Mouse (Mus musculus) cerebellum, adult 11 months (tissue): ENCODE results near the gene Zfp229.
"Not testable (repeated sequence)": the region's sequence is repeated elsewhere in the genome, so short reads cannot be mapped to it uniquely, and the experiment has no call there.

Source experiments
- DNase-seq: peaks from one replicate; pipeline ENCODE4 v3.0.0; 2022

Gene Zfp229

DNA sequence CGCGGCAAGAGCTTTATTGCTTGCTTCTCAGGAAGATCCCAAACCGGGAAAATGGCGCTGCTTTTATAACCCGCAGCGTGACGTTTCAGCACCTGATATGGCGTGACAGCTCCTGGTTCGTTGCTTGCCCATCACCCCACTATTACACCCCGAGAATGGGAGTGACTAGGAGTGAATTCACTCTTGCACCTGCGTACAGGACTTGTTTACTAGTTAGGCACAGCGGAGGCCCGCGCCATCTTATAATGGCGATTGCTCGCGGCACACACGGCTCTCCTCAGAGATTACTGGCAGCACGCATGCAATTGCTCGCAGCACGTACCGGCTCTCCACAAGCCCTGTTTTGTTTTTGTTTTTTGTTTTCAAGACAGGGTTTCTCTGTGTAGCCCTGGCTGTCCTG is at the start of gene Zfp229:
TSS of gene Zfp229 (plus strand) at position 301 of the 400 bp plus-strand sequence.
- DNase-seq, result not testable (repeated sequence)

DNA sequence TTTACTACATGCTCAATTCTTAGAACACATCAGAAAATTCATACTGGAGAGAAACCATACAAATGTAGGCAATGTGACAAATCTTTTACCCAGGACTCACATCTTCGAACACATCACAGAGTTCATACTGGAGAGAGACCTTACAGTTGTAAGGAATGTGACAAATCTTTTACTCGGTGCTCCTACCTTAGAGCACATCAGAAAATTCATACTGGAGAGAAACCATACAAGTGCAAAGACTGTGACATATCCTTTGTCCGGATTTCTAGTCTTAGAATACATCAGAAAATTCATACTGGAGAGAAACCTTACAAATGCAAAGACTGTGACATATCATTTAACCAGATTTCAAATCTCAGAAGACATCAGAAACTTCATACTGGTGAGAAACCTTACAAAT is 39.0 kb upstream of the Zfp229 start, which contains the start of gene Gm10226:
TSS of gene Gm10226 (plus strand) at position 301 of the 400 bp plus-strand sequence.
- DNase-seq, result no peak

DNA sequence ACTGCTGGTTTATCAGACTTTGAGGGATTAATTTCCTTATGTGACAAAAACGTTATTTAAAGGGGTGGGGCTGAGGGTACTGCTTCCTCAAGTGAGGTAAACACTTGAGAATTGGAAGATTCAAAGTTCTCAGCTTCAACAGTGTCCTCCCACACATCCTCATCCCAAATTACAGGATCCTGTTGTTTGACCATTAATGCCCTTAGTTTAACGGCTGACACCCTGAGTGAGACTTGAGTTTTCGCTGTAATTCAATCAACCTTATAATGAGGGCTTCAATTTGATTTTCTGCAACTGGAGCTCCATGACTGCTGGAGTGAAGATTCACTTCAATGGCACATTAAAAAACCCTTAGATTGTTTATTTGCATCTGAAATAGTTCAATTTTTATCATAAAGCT is 37.3 kb upstream of the Zfp229 start:
- DNase-seq, result no peak

DNA sequence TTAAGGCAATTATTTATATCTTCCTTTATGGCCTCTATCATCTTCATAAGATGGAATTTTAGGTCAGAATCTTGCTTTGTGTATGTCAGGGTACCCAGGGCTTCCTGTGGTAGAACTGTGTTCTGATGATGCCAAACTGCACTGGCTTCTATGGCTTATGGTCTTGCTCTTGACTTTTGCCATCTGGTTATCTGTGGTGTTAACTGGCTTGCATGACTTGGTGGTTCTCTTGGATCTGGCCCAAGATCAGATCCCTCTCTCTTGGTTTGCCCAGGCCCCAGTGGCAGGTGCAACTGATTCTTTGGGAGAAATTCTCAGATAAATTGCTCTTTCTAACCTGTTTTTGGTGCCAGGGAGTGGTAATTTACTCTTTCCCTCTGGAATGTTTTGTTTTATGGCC is 34.5 kb upstream of the Zfp229 start:
- DNase-seq, result no peak

DNA sequence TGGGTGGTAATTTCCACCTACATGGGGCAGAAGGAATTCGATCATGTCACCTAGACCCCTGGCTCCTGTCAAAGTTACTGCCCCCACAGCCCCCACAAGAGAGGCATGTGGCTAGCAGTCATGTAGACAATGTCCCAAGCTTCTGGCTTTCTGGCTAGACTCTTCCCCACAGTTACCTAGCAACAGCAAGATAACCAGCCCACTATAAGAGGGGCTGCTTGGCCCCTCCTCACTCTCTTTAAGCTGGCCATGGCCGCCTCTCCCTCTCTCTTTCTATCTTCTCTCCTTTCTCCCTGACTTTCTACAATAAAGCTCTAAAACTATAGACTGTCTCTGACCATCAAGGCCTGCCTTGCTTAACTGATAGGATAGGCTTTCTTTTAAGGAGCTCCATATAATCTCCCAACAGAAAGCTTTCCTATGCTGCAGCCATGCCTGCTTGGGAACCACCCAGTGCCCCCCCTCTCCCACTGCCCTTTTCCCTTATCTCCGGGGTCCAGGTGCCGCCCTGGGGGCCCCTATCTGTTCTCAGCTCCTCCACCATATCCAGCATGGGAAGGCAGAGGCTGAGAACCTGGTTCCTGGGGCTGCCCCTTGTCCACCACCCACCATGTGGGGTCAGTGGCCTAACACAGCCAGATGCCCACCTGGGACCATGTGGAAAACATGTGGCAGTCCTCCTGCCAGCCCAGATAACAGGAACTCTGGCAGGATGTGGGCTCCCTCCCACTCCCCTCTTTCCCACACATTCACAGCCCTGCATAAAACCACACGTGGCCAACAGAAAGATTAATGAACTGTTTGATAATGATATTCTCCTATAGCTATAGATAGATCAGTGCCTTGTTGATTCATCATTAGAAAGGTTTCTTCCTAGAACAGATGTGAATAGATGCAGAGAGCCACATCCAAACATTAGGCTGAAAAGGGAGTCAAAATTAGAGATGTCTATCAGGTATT is 28.0 kb upstream of the Zfp229 start:
- DNase-seq, result no peak

DNA sequence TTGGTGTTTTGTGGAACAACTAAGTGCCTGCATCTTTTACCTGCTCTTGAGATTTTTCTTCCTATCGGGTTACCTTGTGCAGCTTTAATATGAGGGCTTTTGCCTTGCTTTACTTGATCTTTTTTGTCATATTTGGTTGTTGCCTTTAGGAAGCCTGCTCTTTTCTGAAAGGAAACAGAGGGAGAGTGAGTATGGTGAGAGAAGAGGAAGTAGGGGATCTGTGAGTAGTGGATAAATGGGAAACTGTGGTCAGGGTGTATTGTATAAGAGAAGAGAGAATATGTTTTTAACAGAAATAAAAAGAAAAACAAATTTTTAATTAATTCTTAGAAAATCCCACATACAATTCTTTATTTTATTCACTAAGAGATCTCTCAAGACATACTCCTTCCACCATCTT is 27.2 kb upstream of the Zfp229 start:
- DNase-seq, result no peak

DNA sequence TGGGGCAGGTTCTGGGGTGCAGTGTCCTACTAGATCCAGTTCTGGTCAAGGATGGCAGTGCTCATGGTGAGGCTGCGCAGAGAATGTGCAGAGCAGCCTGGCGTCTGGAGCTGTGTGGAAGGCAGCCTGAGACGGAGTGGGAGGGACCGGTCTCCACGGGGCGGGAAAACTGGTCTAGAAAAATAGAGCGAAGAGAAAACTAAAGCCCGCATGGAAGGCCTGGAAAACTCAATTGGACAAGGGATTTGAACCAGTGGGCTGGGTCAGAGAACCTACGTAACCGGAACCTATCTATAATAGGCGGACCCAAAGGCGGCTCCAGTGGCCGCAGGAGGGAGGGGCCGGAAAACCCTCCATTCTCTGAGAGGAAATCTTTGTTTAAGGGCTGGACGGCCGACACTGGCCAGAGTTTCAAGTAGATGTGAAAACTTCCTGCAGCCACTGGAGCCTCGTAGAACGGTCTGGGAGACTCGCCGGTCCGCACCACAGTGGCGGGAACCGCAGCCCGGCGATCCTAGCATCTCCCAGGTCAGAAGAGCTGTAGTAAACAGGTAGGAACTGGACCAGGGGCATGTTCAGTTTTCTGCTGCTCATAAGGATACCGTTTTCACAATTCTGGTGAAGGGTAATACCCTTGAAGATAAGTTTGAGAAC is 23.1 kb upstream of the Zfp229 start, which contains the start of gene Zfp760:
TSS of gene Zfp760 (plus strand) at position 399 of the 654 bp plus-strand sequence.
- DNase-seq, result peak; percentile 67

DNA sequence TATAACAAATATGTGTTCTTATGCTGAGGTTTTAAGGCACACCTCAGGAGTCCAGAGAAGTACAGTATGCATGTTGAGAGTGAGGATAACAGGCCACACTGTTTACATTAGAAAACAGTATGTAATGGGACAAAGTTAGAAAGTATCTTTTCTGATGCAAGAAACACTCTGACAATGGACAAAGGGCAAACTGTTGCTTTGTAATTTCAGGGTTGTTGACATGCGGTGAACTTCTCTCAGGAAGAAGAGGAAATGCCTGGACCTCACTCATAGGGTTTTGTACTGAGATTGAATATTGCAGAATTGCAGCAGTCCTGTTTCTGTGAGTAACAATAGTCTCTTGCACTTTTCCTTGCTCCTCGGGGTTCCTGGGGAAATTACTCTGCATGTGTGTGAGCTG is 22.2 kb upstream of the Zfp229 start:
- no peak for DNase-seq

DNA sequence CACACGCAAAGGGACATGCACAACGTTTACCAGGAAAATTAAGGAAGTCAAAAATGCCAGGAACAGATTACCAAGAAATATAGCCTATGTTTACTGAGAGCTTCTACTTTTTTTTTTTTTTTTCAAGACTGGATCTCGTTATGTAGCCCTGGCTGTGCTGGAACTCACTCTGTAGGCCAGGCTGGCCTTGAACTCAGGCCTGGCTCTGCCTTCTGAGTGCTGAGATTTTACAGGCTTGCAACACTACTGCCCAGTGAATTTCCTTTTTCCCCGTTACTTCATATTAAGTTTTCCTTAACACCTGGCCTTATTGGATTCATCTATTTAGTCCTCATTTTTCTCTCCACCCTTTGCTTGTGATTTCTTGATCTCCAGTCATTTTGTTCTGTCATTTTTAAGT is 2.5 kb downstream of the Zfp229 start:
- no peak for DNase-seq

DNA sequence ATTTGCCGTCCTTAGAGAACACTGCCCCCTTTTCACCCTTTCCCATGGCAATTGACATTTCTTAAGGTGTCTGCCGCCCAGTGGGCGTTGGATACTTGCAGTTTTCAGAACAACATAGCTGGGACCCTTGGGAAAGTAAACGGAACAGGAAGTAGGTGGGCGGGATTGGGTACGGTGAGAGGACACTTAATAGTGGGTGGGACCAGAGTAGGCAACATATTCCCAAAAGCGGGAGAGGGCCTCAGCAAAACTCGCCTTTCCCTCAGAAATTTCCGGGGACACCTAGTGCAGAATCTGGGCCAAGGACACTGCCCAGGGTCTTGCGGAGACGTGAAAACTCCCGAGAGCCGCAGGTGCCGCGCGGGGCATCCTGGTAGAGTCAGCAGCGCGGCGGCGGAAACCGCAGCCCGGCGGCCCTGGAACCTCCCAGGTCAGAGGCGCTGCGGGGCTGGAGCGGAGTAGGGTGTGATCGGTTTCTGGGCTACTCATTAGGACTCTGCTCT is 3.0 kb downstream of the Zfp229 start:
- DNase-seq, result peak; percentile 57

DNA sequence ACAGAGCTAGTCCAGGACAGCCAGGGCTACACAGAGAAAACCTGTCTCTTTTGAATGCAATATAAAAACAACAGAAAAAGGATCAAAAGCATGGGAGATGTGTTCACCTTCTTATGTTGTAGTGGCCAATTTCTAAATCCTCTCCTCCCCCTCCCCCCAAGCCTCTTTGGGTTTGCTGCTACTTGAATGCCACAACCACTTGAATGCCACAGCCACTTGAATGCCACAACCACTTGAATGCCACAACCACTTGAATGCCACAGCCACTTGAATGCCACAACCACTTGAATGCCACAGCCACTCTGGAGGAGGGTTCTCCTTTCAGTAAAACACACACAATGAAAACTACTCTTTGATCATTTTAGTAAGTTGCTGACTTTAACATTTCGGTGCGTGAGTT is 22.2 kb downstream of the Zfp229 start:
- DNase-seq, result no peak

DNA sequence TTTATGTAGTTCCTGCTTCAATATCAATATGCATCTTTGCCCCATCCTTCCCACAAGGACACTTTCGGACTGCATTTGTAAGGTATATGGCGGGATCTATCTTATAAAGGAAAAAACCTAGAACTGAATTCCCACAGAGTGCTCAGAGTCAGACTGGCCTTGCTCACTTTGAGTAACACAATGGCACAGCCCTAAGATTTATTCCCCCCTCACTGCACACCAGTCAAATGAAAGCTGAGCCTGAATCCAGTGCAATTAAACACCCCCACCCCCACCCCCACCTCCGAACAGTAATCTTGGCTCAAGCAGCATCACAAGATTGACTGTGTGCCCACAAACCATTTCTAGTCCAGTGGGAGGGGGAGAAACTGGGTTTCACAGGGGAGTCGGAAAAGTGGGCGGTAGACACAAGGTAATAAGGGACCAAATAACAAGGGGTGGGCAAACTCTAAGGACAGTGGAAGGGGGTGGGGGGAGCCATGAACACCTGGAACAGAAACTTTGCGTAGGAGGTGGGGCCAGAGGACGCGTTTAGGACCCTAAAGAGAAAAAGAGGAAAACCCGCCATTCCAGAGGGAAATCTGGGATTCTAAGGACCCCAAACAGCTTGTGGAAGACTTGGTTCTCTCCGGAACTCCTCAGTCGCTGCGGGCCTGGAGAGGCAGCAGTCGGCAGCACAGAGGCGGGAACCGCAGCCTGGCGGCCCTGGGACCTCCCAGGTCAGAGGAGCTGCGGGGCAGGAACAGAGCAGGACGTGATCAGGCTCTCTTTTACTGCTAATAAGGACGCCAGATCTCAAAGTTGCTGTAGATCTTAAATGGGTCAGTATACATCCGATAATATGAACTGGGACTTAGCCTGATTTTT is 23.0 kb downstream of the Zfp229 start:
- DNase-seq, result no peak

DNA sequence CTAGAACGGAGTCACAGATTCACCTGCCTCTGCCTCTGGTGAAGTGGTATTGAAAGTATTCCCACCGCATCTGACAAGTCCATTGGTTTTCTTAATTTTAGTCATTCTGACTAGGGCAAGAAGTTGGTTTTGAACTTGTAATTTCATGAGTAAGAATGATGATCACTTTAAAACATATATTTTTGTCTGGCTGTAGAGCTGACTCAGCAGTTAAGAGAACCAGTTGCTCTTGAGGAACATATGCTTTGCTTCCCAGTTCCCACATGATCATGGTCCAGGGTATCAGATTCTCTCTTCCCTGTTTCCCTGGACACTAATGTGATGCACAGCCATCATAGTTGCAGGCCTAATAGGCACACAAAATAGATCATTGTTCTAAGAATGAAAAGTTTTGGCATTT is 39.7 kb downstream of the Zfp229 start:
- no peak for DNase-seq

DNA sequence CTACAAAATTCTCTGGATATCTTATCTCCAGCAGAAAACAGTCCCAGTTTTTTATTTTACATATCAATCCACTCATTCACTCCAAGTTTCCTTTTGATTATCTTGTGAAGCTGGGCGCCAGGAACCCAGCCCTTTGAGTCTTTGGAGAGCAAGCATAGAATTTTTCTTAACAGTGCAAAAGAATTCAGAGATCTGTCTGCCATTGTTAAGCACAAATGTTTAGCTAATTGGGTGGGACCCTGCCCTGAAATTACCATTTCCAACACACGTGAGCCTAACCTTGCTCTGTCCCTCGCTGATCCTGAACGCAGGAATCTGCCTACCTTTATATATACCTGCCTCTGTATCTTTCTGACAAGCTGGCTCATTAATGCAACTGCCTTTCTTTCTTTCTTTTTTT is 61.7 kb downstream of the Zfp229 start:
- no peak for DNase-seq

DNA sequence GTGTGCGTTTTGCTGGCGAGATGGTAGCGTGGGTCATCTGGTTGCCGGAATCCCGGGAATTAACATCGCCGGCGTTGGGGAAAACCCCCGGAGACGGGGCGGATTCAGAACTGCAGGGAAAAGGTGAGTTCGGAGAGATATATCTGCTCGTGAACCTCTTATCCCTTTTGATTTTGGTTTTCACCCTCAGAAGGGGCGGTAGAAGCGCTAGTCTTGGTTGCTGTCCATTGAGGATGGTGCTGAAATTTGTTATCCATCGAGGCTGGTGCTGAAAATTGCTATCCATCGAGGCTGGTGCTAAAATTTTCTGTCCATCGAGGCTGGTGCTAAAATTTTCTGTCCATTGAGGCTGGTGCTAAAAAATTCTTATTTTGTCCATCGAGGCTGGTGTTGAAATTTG is 70.8 kb downstream of the Zfp229 start:
- not testable (repeated sequence) for DNase-seq
